ENCODE assay signal across 8 mouse cellular contexts in genomic region chr9:50437830-50438722, GRCm38 (mm10). TPM values are rescaled to one million over a fixed set of nuclear protein-coding genes. Genes with fewer than 3 reads are reported as not detected.
DNase-seq lines count a peak whose midpoint lies in the region; ATAC-seq and TF ChIP-seq lines count a peak whose summit lies in the region.

No protein-coding gene starts in this region.

- no peaks in the 10 kb centered on the region for H3K27me3 ChIP-seq in C2C12 (ENCODE audit: control insufficient read depth, insufficient read depth, insufficient read length)
- H3K27me3 ChIP-seq in forebrain, embryonic 10.5 days (ENCODE audit: poor library complexity, severe bottlenecking): peaks cover 3% of the 10 kb centered on the region; the same call in 1 of the 2 replicates
- H3K27me3 ChIP-seq in heart, embryonic 16.5 days (ENCODE audit: control insufficient read depth, insufficient read depth, low read length): no peaks in the 10 kb centered on the region
- no peaks in the 10 kb centered on the region; the same call in 1 of the 2 replicates for H3K27me3 ChIP-seq in liver, embryonic 14.5 days (ENCODE audit: control insufficient read depth, insufficient read depth, low read length)
- H3K27me3 ChIP-seq in neural tube, embryonic 11.5 days (ENCODE audit: control insufficient read depth, insufficient read depth, low read length): no peaks in the 10 kb centered on the region
- H3K27me3 ChIP-seq in testis, adult 2 months (ENCODE audit: control insufficient read depth, insufficient read depth, low read length): no peaks in the 10 kb centered on the region

- no peaks in the 10 kb centered on the region for H3K79me2 ChIP-seq in C2C12 (ENCODE audit: control insufficient read depth, insufficient read depth)

- ATAC-seq in heart, embryonic 16.5 days (replicated peaks; ENCODE audit: extremely low read depth, insufficient read depth, low FRiP score): peak; percentile 77
- ATAC-seq in liver, embryonic 14.5 days (ENCODE audit: insufficient read depth): no peak
- ATAC-seq in neural tube, embryonic 11.5 days (ENCODE audit: insufficient read depth, low FRiP score, low TSS enrichment): peak; percentile 61; the same call in 1 of the 2 replicates

- H3K4me2 ChIP-seq in heart, embryonic 16.5 days (ENCODE audit: low read depth, low read length): peak overlapping the region; percentile 61
- H3K4me2 ChIP-seq in liver, embryonic 14.5 days (ENCODE audit: low read depth): no peak overlapping the region
- H3K4me2 ChIP-seq in neural tube, embryonic 11.5 days (ENCODE audit: low read depth): peak overlapping the region; percentile 40

- peak; percentile 84 for TF ChIP-seq CTCF in C2C12 (IDR thresholded peaks at IDR 0.05; ENCODE audit: control insufficient read depth, insufficient read depth, insufficient read length)
- peak; percentile 54 for TF ChIP-seq CTCF in bone marrow macrophage, adult 2 months (IDR thresholded peaks at IDR 0.05; ENCODE audit: low read depth, low read length)
- peak; percentile 85 for TF ChIP-seq CTCF in liver, embryonic 14.5 days (IDR thresholded peaks at IDR 0.05; ENCODE audit: low read depth)
- peak; percentile 69 for TF ChIP-seq CTCF in testis, adult 2 months (IDR thresholded peaks at IDR 0.05; ENCODE audit: control insufficient read depth, insufficient read depth, insufficient replicate concordance, low read depth, low read length)

- no peak for TF ChIP-seq POLR2A in bone marrow macrophage, adult 2 months (IDR thresholded peaks at IDR 0.05; ENCODE audit: borderline replicate concordance, low read depth, low read length)
- TF ChIP-seq POLR2A in testis, adult 2 months (IDR thresholded peaks at IDR 0.05; ENCODE audit: control insufficient read depth, low read depth, low read length): no peak

- no peak for TF ChIP-seq EP300 in liver, embryonic 14.5 days (IDR thresholded peaks at IDR 0.05; ENCODE audit: low read depth)

- peak overlapping the region; percentile 68 for H3K9ac ChIP-seq in heart, embryonic 16.5 days (ENCODE audit: low read length)
- no peak overlapping the region for H3K9ac ChIP-seq in liver, embryonic 14.5 days (replicated peaks)
- 0 out of 2 replicates have a peak overlapping the region, but pooled peaks have one; percentile 35 for H3K9ac ChIP-seq in neural tube, embryonic 11.5 days (ENCODE audit: low read length)

- no peak overlapping the region for H3K27ac ChIP-seq in bone marrow macrophage, adult 2 months (ENCODE audit: insufficient read depth, low read depth, low read length)
- H3K27ac ChIP-seq in forebrain, embryonic 10.5 days: peak overlapping the region; percentile 65
- no peak overlapping the region for H3K27ac ChIP-seq in heart, embryonic 16.5 days (ENCODE audit: low read length)
- H3K27ac ChIP-seq in liver, embryonic 14.5 days: no peak overlapping the region
- no peak overlapping the region for H3K27ac ChIP-seq in neural tube, embryonic 11.5 days (ENCODE audit: low read depth, low read length)
- no peak overlapping the region for H3K27ac ChIP-seq in testis, adult 2 months (ENCODE audit: control insufficient read depth, insufficient read depth, low read depth, low read length)

- H3ac ChIP-seq in C2C12 (ENCODE audit: control insufficient read depth, insufficient read length, low read depth): no peak overlapping the region

- no peaks in the 10 kb centered on the region for H3K9me3 ChIP-seq in forebrain, embryonic 10.5 days
- H3K9me3 ChIP-seq in heart, embryonic 16.5 days (replicated peaks; ENCODE audit: control insufficient read depth, low read length): no peaks in the 10 kb centered on the region
- H3K9me3 ChIP-seq in liver, embryonic 14.5 days (ENCODE audit: control insufficient read depth, low read length): no peaks in the 10 kb centered on the region
- no peaks in the 10 kb centered on the region for H3K9me3 ChIP-seq in neural tube, embryonic 11.5 days (ENCODE audit: control insufficient read depth, low read length)

- H3K4me1 ChIP-seq in bone marrow macrophage, adult 2 months (ENCODE audit: control insufficient read depth, insufficient read depth, low read length): 0 out of 2 replicates have a peak, but pooled peaks cover 2% of the 10 kb centered on the region
- H3K4me1 ChIP-seq in forebrain, embryonic 10.5 days: peaks cover 12% of the 10 kb centered on the region
- peaks cover 4% of the 10 kb centered on the region; the same call in 1 of the 2 replicates for H3K4me1 ChIP-seq in heart, embryonic 16.5 days (ENCODE audit: control insufficient read depth, insufficient read depth, low read length)
- no peaks in the 10 kb centered on the region; a peak in 1 of 4 replicates for H3K4me1 ChIP-seq in liver, embryonic 14.5 days (replicated peaks; ENCODE audit: control insufficient read depth in 2 of 2, insufficient read depth in 2 of 2, low read length in 1 of 2)
- H3K4me1 ChIP-seq in neural tube, embryonic 11.5 days (ENCODE audit: control insufficient read depth, insufficient read depth, low read length): no peaks in the 10 kb centered on the region
- peaks cover 4% of the 10 kb centered on the region for H3K4me1 ChIP-seq in testis, adult 2 months (ENCODE audit: control insufficient read depth, insufficient read depth, low read length)

- no peaks in the 10 kb centered on the region for H3K36me3 ChIP-seq in C2C12 (ENCODE audit: control insufficient read depth, insufficient read depth)
- no peaks in the 10 kb centered on the region for H3K36me3 ChIP-seq in forebrain, embryonic 10.5 days (replicated peaks)
- no peaks in the 10 kb centered on the region for H3K36me3 ChIP-seq in heart, embryonic 16.5 days (ENCODE audit: control insufficient read depth, insufficient read depth)
- H3K36me3 ChIP-seq in liver, embryonic 14.5 days (replicated peaks; ENCODE audit: control insufficient read depth, insufficient read depth, low read depth): no peaks in the 10 kb centered on the region
- H3K36me3 ChIP-seq in neural tube, embryonic 11.5 days (ENCODE audit: control insufficient read depth, insufficient read depth, low read length): no peaks in the 10 kb centered on the region
- no peaks in the 10 kb centered on the region for H3K36me3 ChIP-seq in testis, adult 2 months (ENCODE audit: control insufficient read depth, insufficient read depth, low read length)

- H3K79me3 ChIP-seq in C2C12 (ENCODE audit: low read depth): no peaks in the 10 kb centered on the region

- H3K4me3 ChIP-seq in C2C12 (ENCODE audit: insufficient read depth, poor library complexity, severe bottlenecking): no peak overlapping the region
- no peak overlapping the region for H3K4me3 ChIP-seq in bone marrow macrophage, adult 2 months (ENCODE audit: insufficient read depth, low read length)
- peak overlapping the region; percentile 44 for H3K4me3 ChIP-seq in forebrain, embryonic 10.5 days
- peak overlapping the region; percentile 29 for H3K4me3 ChIP-seq in heart, embryonic 16.5 days (ENCODE audit: low read length)
- H3K4me3 ChIP-seq in liver, embryonic 14.5 days (ENCODE audit: insufficient read depth in 1 of 2, low read depth in 2 of 2, low read length in 2 of 2): no peak overlapping the region
- H3K4me3 ChIP-seq in neural tube, embryonic 11.5 days (ENCODE audit: low read depth, low read length): 0 out of 2 replicates have a peak overlapping the region, but pooled peaks have one; percentile 12
- H3K4me3 ChIP-seq in testis, adult 2 months (ENCODE audit: control insufficient read depth, low read depth, low read length): no peak overlapping the region

- DNase-seq in forebrain, embryonic 10.5 days (ENCODE audit: extremely low spot score, low spot score): peak; percentile 75
- peak; percentile 77 to 94 for DNase-seq in kidney, postnatal 36 days
- DNase-seq in liver, embryonic 14.5 days (ENCODE audit: low read depth in 3 of 3, low spot score in 3 of 3): no peak
- peak; percentile 88 for DNase-seq in neural tube, embryonic 11.5 days (ENCODE audit: low spot score)

- 17% methylated on average over 17 of the region's 17 CpGs for WGBS in forebrain, embryonic 10.5 days
- 18% methylated on average over 17 of the region's 17 CpGs for WGBS in heart, embryonic 16.5 days
- WGBS in liver, embryonic 14.5 days (ENCODE audit: insufficient replicate concordance): 12% methylated on average over 17 of the region's 17 CpGs
- WGBS in neural tube, embryonic 11.5 days: 19% methylated on average over 17 of the region's 17 CpGs

TF ChIP-seq in C2C12, 6 proteins besides CTCF, POLR2A, EP300 and RAD21:
- TF ChIP-seq FOSL1 (IDR thresholded peaks at IDR 0.05; ENCODE audit: insufficient read depth, low read length, poor library complexity, severe bottlenecking): no peak
- TF ChIP-seq MYOD1 (IDR thresholded peaks at IDR 0.05; ENCODE audit: control insufficient read depth, insufficient read length, low read depth): no peak
- TF ChIP-seq MAX (IDR thresholded peaks at IDR 0.05): no peak
- TF ChIP-seq USF1 (IDR thresholded peaks at IDR 0.05; ENCODE audit: low read depth): no peak
- TF ChIP-seq CEBPB (IDR thresholded peaks at IDR 0.05; ENCODE audit: low read depth): no peak
- TF ChIP-seq MYOG (IDR thresholded peaks at IDR 0.05; ENCODE audit: control insufficient read depth, extremely low read depth, insufficient read length): no peak

RNA-seq across cellular contexts. Expression of gene Plet1, which starts 56.2 kb away (rescaled TPM):
- polyA plus RNA-seq in C2C12 (2012; fragmentation: generic; extraction: Trizol): 0.35 TPM
- polyA plus RNA-seq in bone marrow macrophage, adult 2 months (2012; ENCODE audit: insufficient read depth, insufficient read length, missing spikeins): not detected in 2 replicates
- 0.24 and 0.28 TPM in 2 replicates for polyA plus RNA-seq in forebrain, embryonic 10.5 days (2016; fragmentation: Nextera tagmentation; extraction: Ambion mirVana)
- polyA plus RNA-seq in heart, embryonic 16.5 days (2015; fragmentation: Nextera tagmentation; extraction: Ambion mirVana): 1.1 and 1.7 TPM in 2 replicates
- 0.11 and 0.17 TPM in 2 replicates for polyA plus RNA-seq in liver, embryonic 14.5 days (2012; rRNA removed)
- 0.10 and 0.15 TPM in 2 replicates for polyA plus RNA-seq in liver, embryonic 14.5 days (2014; fragmentation: Nextera tagmentation; extraction: Ambion mirVana)
- polyA plus RNA-seq in neural tube, embryonic 11.5 days (2014; fragmentation: Nextera tagmentation; extraction: Ambion mirVana): 0.49 and 0.51 TPM in 2 replicates
- polyA plus RNA-seq in testis, adult 2 months (2012; rRNA removed): 0.16 and 0.87 TPM in 2 replicates

Comparison
In these comparisons a context has a peak if more than half of its experiments do, and no peak if none do; other contexts are left out.
1. H3K4me3 ChIP-seq: peak in forebrain, embryonic 10.5 days (single experiment), heart, embryonic 16.5 days (single experiment) and neural tube, embryonic 11.5 days (single experiment); none in C2C12 (single experiment), bone marrow macrophage, adult 2 months (single experiment), liver, embryonic 14.5 days (0 of 2) and testis, adult 2 months (single experiment).
2. DNase-seq: peak in forebrain, embryonic 10.5 days (single experiment), kidney, postnatal 36 days (2 of 2) and neural tube, embryonic 11.5 days (single experiment); none in liver, embryonic 14.5 days (0 of 3).
3. Peak in every context shown above with its lines, with median percentiles within 50 percentile points of each other: CTCF ChIP-seq.